Mouse (Mus musculus) CD8-positive naive resting alpha-beta T cell, adult 2 months (primary cell): Measurements from ENCODE around the gene Tmem235.
A peak's percentile ranks its signal among the peaks of the same experiment; 100 is the strongest.

Experiments
- DNase-seq, 2 experiments: peaks; one replicate each; pipeline ENCODE4 v3.0.0; 2022; ENCODE audit warnings: low read depth in 2 of 2, low spot score in 2 of 2

The Tmem235 gene

GRCm38 (mm10) chr11:117864805-117865204 is 4.3 kb downstream of the Tmem235 start:
- DNase-seq = no peak

GRCm38 (mm10) chr11:117865988-117866387 is 5.4 kb downstream of the Tmem235 start:
- DNase-seq = no peak

DNA sequence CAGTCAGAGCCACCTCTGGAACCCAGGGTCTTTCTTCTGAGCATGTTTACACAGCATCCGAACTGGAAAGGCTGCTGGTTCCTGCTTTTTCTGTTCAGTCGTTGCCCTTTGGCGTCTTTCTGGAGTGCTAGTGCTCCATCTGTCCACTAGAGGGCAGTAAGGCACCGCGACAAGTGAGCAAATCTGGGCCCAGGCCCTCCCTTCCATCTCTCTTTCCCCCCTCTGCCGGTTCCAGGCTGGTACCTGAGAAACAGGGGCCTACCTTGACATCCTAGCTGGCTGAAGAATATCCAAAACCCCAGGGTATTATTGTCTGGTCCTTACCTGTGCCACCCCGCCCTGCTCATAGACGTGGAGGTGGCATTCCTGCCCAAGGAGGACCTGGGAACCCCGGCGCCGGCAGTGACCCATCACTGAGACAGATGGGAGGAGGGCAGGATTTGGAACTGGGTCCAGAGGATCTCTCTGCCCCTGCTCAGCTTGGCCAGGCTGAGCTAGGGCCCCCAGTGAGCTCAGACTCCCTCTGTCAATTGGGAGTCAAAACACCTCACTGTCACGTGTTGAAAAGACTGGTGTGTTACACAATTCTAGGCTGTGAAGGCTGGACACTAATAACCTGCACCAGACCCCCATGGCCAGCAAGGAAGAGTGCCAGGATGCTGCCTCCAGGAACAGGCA is 10.3 kb downstream of the Tmem235 start:
- peak; percentile 77 to 83 for DNase-seq

GRCm38 (mm10) chr11:117871376-117871775 is 10.8 kb downstream of the Tmem235 start:
- DNase-seq = no peak

DNA sequence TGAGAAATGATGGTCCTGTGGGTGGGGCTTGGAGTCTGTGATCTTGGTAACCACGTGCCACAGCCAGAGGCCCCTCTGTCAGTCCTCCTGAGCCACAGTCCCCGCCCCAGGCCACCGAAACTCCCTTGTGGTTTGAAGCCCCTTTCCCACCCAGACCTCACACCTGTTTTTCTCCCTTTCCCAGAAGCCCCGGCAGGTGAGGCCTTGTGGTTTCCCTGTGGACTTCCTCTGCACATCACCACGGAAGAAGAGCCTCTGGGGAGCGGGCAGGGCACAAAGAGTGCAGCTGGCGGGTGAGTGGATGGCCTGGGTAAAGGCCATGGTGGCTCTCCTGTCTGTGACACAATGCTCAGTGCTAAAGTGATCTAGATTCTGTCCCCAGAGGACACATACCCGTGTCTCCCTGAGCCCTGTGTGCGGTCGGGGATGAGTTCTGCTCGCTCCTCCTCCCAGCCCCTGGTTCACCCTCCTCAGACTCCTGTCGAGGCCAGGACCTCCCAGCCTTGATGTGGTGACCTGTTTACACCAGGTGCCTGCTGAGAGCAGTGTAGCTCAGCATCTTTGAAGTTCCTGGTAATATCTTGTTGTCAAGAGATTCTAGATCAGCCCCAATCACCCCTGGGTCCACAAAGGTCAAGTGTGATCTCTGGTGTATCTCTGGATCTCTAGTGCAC is 11.5 kb downstream of the Tmem235 start:
- DNase-seq = peak; percentile 87 to 88

DNA sequence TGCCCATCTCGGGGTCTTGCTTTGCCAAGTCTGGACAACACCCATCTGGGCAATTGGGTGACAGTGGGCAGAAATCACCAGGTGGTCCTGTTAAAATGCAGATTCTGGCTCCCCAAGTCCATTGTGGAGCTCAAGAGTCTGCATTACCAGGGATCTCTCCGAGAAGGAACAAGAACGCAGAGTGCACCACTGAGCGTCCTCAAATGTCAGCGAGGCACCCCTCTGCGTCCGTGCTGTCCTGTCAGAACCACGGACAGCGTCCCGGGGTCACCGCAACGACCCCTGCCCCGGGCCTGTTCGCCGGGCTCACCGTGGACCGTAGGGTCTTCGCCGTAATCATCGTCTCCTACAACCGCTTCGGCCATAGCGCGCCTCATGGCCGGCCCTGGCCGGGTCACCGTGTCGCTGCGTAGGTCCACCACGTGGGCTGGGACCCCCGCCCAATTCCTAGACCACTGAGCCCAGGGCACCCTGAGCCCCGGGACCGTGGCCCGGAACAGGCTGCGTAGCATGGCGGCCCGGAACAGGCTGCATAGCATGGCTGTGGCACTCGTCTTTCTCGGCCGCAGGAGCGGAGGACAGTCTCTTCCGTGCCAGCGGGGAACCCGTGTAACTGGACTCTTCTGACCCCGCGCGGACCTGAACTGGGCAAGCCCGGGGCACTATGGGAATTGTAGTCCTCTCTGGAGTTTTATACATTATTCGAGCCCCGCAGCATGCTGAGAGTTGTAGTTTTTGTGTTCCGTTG is 12.5 kb downstream of the Tmem235 start, which contains the start of gene Tha1:
Tha1 (minus strand) TSS at position 621 of the 748 bp plus-strand sequence.
- DNase-seq = peak; percentile 27 to 30

DNA sequence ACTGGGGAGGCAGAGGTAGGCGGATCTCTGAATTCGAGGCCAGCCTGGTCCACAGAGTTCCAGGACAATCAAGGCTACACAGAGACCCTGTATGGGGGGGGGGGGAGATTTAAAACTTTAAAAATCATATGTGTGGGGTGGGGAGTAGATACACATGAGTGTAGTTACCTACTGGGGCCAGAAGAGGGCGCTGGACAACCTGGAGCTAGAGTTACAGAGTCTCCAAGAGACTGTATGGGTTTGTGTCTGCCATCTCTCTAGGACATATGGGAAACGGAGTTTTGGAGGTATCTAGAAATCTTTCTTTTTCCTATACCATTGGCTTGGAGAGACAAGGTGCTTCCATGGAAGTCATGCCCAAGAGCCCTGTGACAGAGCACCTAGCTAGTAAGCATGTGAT is 13.9 kb downstream of the Tmem235 start:
- DNase-seq = peak in 1 of 2 experiments; percentile 32

DNA sequence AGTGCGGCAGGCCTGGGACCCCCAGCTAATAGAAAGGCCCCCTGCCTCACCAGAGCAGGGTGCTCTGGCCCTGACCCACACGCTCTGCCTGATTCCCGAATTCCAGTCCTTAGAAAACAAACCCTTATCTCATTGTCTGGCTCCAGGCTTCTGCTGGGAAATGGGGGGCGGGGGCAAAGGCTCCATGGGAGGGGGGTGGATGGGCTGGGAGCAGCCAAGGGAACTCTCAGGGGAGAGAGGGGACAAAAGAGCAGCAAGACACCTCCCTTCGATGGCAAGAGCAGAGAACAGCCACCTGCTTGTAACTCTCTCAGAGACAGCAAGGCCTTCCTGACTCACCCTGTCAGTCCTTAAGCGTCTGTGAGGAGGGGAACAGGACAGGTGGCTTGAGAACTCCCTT is 15.1 kb downstream of the Tmem235 start:
- no peak for DNase-seq

GRCm38 (mm10) chr11:117877917-117878745 is 17.6 kb downstream of the Tmem235 start:
- DNase-seq = peak; percentile 66 to 76

GRCm38 (mm10) chr11:117878892-117879291 is 18.3 kb downstream of the Tmem235 start:
- no peak for DNase-seq

DNA sequence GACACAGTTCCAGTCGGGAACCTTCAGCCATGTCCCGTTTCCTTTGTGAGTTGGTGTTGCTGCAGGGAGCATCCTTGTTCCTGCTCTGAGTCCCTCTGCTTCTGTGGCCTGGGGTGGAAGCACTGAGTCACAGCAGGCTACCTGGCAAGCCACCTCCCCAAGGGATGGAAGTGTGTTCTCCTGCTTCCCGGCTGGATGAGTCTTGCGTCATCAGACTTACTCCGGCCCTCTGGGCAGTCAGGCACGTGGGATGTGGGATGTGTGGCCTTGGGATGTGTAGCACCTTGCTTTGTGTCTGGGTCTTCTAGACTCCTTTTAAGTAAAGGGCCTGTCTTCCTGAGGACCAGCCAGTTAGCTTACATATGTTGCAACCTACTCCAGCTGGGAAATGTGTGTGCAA is 19.1 kb downstream of the Tmem235 start:
- DNase-seq = no peak

DNA sequence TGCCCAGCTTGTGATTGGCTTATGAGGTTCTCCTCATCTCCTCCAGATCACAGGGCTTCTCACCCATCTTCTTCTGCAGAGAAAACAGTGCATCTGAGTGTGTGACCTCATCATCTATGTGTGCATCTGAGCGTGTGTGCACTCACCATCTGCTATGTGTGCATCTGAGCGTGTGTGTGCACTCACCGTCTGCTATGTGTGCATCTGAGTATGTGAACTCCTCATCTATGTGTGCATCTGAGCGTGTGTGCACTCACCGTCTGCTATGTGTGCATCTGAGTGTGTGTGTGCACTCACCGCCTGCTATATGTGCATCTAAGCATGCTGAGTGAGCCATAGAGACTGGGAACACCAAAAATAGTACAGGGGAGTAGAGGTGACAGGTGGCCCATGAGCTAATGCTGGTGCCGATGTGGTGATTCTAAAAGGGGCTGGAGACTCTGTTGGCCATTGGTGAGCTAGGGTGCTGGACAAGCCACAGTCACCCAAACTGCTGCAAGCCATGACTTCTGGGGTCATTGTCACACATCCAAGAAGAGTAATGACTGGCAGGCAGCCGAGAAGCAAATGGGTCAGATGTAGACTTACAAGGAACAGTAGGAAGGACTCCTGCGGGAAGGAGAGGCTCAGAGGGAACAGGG is 19.9 kb downstream of the Tmem235 start:
- no peak for DNase-seq

GRCm38 (mm10) chr11:117880977-117881358 is 20.4 kb downstream of the Tmem235 start:
- DNase-seq = no peak

GRCm38 (mm10) chr11:117881787-117882186 is 21.2 kb downstream of the Tmem235 start:
- no peak for DNase-seq

- no peak for DNase-seq
Observed at GRCm38 (mm10) chr11:117882208-117882607, 21.7 kb downstream of the Tmem235 start.

GRCm38 (mm10) chr11:117886000-117886399 is 25.4 kb downstream of the Tmem235 start:
- DNase-seq = no peak

GRCm38 (mm10) chr11:117888168-117888852 is 27.8 kb downstream of the Tmem235 start:
- no peak for DNase-seq

GRCm38 (mm10) chr11:117888853-117889822 is 28.6 kb downstream of the Tmem235 start:
- DNase-seq = no peak

DNA sequence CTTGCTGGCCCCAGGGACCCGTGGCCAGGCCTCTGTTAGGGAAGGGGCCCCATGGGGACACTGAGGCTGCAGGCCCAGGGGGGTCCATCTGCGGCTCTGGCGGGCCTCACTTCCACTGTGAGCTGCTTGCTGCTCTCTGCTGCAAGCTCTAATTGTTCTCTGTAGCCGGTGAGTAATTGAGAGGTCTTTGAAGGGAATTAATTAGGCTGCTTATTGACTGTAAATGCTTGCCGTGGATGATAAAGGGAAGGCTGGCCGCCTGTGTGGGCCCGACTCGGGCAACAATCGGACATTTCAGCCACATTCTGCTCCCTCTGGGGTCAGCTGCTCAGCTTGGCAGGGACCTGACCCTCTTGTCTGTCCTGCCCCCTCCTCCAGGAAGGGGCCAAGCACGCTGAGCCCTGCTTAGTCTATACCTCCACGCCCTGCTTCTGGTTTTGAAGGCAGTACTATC is 29.4 kb downstream of the Tmem235 start:
- no peak for DNase-seq
